Mouse (Mus musculus) natural killer cell, adult 2 months (primary cell): ENCODE measurements around the gene Frrs1l.

Experiments
- DNase-seq, 2 experiments: peaks; one replicate each; pipeline ENCODE4 v3.0.0; 2022; ENCODE audit warnings: low spot score in 2 of 2

Frrs1l gene

GRCm38 (mm10) chr4:56915732-56916325, 74.4 kb downstream of the Frrs1l start:
- peak in 1 of 2 experiments; percentile 12 for DNase-seq

DNA sequence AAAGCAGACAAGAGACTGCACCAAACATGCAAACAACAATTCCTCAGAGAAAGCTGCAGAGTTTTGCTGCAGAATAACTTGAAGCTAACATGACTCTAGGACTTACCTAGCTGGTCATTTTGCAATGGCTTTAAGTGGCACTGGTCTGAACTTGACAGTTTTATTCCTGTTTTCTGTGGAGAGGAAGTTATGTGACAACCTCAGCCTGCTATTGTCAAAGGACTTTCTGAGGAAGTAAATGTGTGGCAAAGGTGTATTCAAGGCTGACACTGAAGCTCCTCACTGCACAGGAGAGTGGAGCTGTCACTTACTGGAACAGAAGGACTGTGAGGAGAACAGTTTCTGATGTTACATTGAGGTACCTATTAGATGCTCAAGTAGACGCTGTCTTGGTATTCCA, 75.4 kb downstream of the Frrs1l start:
- no peak for DNase-seq

DNA sequence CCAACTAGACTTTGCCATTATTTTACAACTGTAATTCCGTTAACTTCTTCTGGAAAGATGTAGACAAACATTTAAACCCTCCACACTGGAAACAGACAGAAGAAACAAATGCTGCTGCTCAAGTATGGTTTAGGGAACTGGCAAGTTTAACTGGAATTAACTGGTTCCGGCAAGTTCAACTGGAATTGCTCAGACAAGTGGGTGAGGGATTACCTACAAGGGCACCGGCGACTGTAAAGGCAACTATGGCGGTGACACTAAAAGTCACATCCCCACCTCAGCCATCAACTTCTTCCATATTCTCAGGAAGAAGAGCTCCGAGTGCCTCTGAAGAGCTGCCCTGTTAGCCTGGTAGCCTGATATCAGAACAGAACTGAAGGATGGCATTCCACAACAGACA, 75.9 kb downstream of the Frrs1l start:
- no peak for DNase-seq

- no peak for DNase-seq
Observed at GRCm38 (mm10) chr4:56912382-56913001, 77.7 kb downstream of the Frrs1l start.

DNA sequence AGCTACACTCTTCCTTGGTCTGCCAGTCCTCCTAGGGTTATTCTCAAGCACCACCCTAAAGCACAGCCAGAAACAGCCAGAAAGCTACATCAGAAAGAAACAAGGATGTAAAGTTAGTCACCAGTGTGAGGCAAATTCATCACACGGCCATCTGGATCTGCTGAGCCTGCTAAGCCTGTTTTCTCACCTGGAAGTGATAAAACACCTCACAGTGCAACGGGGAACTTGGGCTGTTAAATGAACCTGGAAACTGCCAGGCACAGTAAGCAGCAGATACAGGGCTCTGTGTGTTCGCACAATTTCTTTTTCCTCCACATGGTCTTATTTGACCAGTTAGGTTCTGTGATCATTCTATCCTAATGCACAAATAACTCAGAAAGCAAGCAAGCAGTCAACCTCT, 80.6 kb downstream of the Frrs1l start:
- DNase-seq, result no peak

GRCm38 (mm10) chr4:56907671-56908070, 82.5 kb downstream of the Frrs1l start:
- no peak for DNase-seq
